Mouse (Mus musculus): ENCODE measurements at regions not wholly inside any gene's neighbourhood (a gene's known extent, or its start where the extent isn't known, plus 50 kb on each side); places are given as distances from the start of the nearest gene placed in this dataset.

DNA sequence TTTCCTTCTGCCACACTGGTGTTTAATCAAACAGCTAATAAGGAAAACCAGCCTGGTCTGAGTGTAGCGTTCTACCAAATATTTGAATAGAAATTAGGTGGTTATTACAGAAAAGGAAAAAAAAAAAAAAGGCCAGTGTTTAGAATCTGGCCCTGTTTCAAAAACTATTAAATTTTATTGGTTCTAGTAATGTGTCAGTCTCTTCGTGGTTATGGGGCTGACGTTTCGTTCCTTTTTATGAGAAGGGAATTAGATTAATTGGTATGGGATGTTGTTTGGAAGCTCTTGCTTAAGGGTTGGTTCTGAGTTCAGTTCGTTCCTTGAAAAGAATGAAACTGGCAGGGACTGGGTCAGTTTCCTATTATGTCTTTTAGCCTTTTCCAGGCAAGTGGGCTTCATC lies 241.5 kb upstream of the Mmadhc start:
- DNase-seq (ENCODE audit: low spot score): no peak

DNA sequence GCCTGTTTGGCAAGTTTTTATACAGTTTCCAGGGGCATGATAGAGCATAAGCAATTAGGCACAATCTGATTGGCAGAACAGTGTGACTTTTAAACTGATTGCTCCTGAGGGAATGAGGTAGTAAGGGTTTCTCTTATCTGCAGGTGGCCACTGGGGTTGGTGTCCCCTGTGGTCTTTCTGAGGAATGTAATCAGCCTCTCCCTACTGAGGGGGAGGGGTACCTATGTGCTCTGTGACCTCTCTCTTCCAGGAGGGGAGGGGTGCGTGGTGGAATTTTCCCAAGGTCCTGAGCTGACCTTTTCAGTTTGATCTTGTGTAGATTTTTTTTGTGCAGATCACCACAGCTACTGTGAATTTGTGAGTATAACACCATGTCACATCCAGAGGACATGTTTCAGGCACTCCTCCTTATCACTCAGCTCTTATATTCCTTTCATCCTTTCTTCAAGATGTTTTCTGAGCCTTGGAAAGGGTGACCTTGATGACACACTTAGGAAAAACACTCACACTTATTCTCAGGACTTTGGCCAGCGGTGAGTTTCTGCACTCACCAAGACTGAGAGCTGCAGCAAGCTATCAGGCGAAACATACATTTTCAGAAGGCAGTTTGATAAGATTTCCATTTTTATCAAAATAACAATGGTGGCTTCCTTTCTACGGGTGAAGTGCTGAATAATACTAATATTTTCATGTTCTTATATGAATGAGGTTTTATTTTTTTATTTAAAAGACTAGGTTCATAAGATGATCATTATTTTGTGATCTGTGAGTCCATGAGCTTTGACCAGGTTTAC lies 238.7 kb upstream of the Mmadhc start:
- no peak for DNase-seq (ENCODE audit: low spot score)

- DNase-seq (ENCODE audit: low spot score): no peak
These were observed 237.1 kb upstream of the Mmadhc start for GRCm38 (mm10) chr2:50533702-50534101.

DNA sequence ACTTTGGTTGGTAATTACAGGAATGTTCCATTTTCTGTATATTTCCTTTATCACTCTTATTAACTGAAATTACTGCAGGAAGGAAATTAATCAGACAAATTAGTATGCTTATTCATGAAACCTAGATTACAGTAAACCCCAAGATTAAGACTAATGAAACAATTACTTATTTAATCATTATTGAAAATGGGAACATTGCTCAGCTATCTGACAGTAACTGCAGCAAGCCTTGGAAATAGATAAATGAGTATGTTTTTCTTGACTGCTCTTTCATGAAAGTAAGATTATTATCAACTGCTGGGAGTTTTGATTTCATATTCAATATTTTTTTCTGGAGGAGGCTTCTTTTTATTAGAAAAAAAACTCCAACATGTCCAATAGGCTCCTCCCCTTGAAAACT lies 230.8 kb upstream of the Mmadhc start:
- no peak for DNase-seq (ENCODE audit: low spot score)

DNA sequence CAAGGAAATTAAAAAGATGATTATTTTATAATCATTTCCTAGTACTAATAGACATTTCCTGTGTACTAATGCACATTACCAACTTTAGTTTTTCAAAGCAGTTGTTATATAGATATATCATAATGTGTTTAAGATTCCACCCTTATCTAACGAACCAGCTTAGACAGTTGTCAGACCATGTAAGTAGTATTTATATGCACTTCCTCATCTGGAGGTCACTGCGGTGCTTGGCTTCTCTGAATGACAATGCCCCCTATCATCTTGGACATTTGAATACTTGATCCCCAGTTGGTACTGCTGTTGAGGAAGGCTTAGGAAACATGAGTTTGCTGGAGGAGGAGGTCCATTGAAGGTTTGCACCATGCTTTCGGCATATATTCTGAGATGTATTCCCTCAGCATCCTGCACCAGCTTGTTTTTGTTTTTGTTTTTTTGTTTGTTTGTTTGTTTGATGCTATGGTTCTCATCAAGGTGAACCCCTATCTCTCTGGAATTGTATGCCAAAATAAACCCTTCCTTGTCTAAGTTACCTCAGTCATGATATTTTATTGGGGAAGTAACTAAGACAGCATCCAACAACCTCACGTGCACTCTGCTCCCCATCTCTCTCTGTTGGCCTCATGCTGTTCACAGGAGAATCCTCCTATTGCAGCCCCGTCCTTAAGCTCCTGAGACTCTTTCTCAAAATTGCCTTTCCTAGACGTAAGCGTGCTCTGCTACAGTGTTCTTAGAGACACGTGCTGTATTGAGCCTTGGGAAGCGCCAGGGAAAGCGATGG lies 228.4 kb upstream of the Mmadhc start:
- DNase-seq (ENCODE audit: low spot score): no peak

GRCm38 (mm10) chr2:50520169-50520568 lies 223.6 kb upstream of the Mmadhc start:
- no peak for DNase-seq (ENCODE audit: low spot score)

DNA sequence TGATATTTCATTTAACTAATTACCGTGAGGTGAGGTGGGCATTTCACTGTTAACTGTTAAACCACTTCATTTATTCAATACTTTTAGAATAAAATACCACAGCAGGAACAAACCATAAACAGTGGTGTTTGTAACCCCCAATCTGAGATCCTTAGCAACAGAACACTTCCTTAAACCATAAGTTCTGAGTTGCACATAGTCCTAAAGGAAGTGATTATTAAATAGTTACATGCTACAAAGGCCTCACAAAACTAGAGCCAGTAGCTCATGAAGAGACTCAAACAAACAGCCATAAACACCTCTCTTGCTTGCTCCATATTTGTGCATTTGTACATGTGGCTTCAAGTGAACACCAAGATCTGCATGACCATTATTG lies 222.5 kb upstream of the Mmadhc start:
- DNase-seq (ENCODE audit: low spot score): no peak

- DNase-seq (ENCODE audit: low spot score): no peak
These were observed 221.9 kb upstream of the Mmadhc start for GRCm38 (mm10) chr2:50518371-50519128.

DNA sequence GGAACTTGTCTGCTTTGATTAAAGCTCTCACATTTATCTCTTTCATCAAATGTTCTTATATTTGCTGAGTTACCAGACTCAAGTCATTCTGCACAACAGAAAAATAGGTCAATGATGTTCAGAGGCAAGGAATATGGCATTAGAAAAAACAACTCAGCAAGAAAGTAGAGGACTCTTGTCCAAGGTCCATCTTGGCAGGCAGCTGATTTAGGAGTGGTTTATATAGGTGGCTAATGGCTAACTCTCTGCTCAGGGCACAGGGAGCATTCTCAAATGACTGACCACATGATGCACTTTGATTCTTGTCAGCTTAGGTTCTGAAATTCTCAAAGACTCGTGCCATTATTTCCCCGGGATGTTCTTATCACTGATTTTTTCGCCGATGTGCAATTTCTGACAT lies 216.7 kb upstream of the Mmadhc start:
- no peak for DNase-seq (ENCODE audit: low spot score)

GRCm38 (mm10) chr2:50498713-50499112 lies 202.1 kb upstream of the Mmadhc start:
- DNase-seq (ENCODE audit: low spot score): no peak

DNA sequence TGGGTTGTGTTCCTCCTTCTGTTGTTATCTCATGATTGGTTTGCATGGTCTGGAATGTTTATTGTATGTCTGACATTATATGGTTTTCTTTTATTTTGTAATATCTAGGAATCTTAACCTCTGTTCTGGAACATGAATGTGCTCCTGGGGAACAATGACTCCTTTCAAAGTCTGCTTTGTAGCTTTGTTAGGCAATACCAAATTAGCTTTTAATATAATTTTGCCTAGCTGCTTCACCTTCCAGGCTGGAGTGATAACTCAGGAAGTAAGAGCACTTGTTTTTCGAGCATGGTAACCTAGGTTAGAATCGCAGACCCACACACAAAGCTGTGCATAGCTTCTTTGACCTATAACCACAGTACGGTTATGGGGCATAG lies 199.4 kb upstream of the Mmadhc start:
- no peak for DNase-seq (ENCODE audit: low spot score)

- DNase-seq (ENCODE audit: low spot score): no peak
These were observed 198.8 kb upstream of the Mmadhc start for GRCm38 (mm10) chr2:50495141-50496056.

DNA sequence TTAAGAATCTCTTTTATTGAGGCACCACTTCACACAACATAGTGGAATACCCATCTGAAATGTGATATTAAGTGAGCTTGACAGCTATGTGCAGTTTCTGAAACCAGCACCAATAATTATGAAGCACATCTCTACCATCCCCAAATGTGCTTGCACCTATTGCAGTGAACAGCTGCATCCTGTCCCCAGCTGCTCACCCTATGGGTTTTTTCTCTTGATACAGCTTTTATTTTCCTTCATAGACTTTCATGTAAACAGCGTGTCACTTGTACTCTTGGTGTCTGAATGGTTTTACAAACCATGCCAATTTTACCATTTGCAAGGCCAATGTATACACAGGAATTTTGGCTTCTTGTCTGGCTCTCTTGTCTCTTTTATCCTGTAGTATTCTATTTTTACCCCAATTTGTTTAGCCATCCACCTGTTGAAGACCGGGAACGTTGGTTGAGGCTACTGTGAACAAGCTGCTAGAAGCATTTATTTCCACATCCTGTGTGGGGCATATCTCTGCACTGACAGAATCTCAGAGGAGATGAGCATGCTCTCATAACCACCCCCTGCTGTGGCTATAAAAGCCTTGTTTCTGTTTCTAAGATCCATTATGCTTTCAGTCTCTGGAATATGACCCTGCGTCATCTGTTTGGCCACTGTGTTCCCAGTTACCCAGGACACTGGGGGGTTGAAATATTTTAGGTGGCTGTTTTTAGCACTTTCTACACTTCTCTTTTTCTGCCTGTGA lies 197.2 kb upstream of the Mmadhc start:
- DNase-seq (ENCODE audit: low spot score): no peak

DNA sequence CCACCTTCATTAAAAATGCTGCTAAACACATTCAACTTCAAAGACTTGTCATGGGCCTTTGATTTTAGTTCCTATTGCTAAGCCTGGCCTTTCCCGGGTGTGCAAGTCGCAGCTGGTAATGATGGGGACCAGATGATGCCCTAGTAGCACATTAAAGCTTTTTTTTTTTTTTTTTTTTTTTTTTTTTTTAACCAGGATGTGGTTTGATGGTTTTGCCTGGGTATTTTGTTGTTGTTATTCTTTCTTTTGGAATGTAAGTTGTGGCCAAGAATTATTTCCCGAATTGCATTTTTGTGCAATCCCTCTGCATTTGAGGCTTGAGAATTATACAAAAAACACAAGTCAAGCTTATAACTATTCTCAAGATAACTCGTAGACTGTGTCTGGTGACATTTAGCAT lies 167.2 kb upstream of the Mmadhc start:
- no peak for DNase-seq (ENCODE audit: low spot score)

DNA sequence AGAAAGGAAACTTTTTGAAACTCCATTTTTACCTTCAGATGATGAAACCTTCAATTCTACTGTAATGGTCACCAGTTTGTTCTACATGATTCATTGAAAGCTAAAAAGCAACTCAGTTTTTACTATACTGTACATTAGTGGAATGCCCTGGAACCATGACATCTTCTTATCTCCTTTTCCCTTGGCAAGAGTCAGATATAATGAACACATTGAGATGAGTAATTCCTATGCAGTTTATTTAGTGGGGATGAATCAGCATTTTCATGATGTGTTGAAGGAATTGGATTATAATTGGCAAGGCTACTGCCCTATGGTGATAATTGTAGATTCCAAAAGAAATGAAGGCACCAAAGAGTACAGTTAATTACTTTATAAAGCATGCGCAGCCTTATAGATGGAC lies 165.8 kb upstream of the Mmadhc start:
- no peak for DNase-seq (ENCODE audit: low spot score)

GRCm38 (mm10) chr2:50456654-50457053 lies 160.1 kb upstream of the Mmadhc start:
- DNase-seq (ENCODE audit: low spot score): no peak

- DNase-seq (ENCODE audit: low spot score): no peak
These were observed 151.5 kb upstream of the Mmadhc start for GRCm38 (mm10) chr2:50448117-50448516.

DNA sequence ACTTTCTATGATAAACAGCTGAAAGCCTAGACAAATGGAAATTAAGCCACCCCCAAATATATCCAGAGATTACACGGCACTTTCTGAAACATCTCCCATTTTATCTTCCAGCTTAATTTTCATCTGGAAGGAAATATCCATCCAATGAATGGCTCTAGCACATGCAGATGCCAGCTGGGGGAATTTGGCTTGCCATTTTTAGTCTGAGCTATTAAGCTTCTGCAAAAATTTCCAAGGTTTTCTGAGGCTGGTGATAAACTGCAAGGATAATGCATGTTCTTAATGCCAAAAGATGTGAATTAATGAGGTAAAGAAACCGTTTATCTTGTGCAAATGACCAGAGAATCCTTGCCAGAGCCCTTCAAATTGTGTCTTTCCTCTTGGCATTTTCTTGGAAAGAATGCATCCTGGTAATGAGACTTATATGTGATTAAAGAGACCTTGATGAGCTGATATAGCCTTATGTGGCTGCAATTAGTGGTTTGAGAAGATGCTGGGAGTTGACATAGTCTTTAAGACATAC lies 149.4 kb upstream of the Mmadhc start:
- no peak for DNase-seq (ENCODE audit: low spot score)

- DNase-seq (ENCODE audit: low spot score): no peak
These were observed 143.7 kb upstream of the Mmadhc start for GRCm38 (mm10) chr2:50440333-50440732.

GRCm38 (mm10) chr2:50433166-50433565 lies 136.6 kb upstream of the Mmadhc start:
- no peak for DNase-seq (ENCODE audit: low spot score)

GRCm38 (mm10) chr2:50425151-50425550 lies 128.6 kb upstream of the Mmadhc start:
- DNase-seq (ENCODE audit: low spot score): no peak

Data from urinary bladder, postnatal 25 days (tissue).